Mouse (Mus musculus): Measurements from ENCODE around the gene Hs3st3a1. TPM values are rescaled to one million over a fixed set of nuclear protein-coding genes. Genes with fewer than 3 reads are reported as not detected.

Gene Hs3st3a1
- total RNA-seq, 2 experiments from 2014 or later: 0.27 to 0.30 TPM

- no peak for DNase-seq
Observed at GRCm38 (mm10) chr11:64489587-64490433, 54.7 kb downstream of the Hs3st3a1 start.

- no peak for DNase-seq
Observed at GRCm38 (mm10) chr11:64494448-64494847, 59.3 kb downstream of the Hs3st3a1 start.

- no peak for DNase-seq
Observed at GRCm38 (mm10) chr11:64495935-64496334, 60.8 kb downstream of the Hs3st3a1 start.

- DNase-seq: no peak
Observed at GRCm38 (mm10) chr11:64496677-64497076, 61.5 kb downstream of the Hs3st3a1 start.

GRCm38 (mm10) chr11:64500536-64501112 lies 65.5 kb downstream of the Hs3st3a1 start:
- no peak for DNase-seq

GRCm38 (mm10) chr11:64503040-64503439 lies 67.9 kb downstream of the Hs3st3a1 start:
- DNase-seq: no peak

GRCm38 (mm10) chr11:64505924-64506323 lies 70.8 kb downstream of the Hs3st3a1 start:
- DNase-seq: no peak

GRCm38 (mm10) chr11:64507024-64507423 lies 71.9 kb downstream of the Hs3st3a1 start:
- DNase-seq: no peak

- no peak for DNase-seq
Observed at GRCm38 (mm10) chr11:64509106-64509505, 74.0 kb downstream of the Hs3st3a1 start.

- no peak for DNase-seq
Observed at GRCm38 (mm10) chr11:64512301-64512700, 77.2 kb downstream of the Hs3st3a1 start.

- DNase-seq: no peak
Observed at GRCm38 (mm10) chr11:64513419-64513818, 78.3 kb downstream of the Hs3st3a1 start.

- DNase-seq: no peak
Observed at GRCm38 (mm10) chr11:64516712-64517589, 81.8 kb downstream of the Hs3st3a1 start.

GRCm38 (mm10) chr11:64518146-64518841 lies 83.2 kb downstream of the Hs3st3a1 start:
- no peak for DNase-seq

GRCm38 (mm10) chr11:64523993-64524570 lies 89.0 kb downstream of the Hs3st3a1 start:
- DNase-seq: no peak

GRCm38 (mm10) chr11:64537230-64537629 lies 102.1 kb downstream of the Hs3st3a1 start:
- DNase-seq: no peak

- no peak for DNase-seq
Observed at GRCm38 (mm10) chr11:64541866-64542265, 106.7 kb downstream of the Hs3st3a1 start.

GRCm38 (mm10) chr11:64542335-64542734 lies 107.2 kb downstream of the Hs3st3a1 start:
- DNase-seq: no peak

GRCm38 (mm10) chr11:64543181-64543641 lies 108.1 kb downstream of the Hs3st3a1 start:
- DNase-seq: no peak

- no peak for DNase-seq
Observed at GRCm38 (mm10) chr11:64544236-64544635, 109.1 kb downstream of the Hs3st3a1 start.

- no peak for DNase-seq
Observed at GRCm38 (mm10) chr11:64549380-64549779, 114.2 kb downstream of the Hs3st3a1 start.

- no peak for DNase-seq
Observed at GRCm38 (mm10) chr11:64549955-64550354, 114.8 kb downstream of the Hs3st3a1 start.

GRCm38 (mm10) chr11:64558282-64558681 lies 123.2 kb downstream of the Hs3st3a1 start:
- no peak for DNase-seq
